Mouse (Mus musculus) neural tube, embryonic 11.5 days (tissue): ENCODE measurements around the gene Clec16a. TPM values are rescaled to one million over a fixed set of nuclear protein-coding genes. Genes with fewer than 3 reads are reported as not detected.

Experiments used
- ATAC-seq: fragments of 200-750 bp; cut with Nextera tagmentation; 2 replicates; pipeline ENCODE4 v1.8.0; 2017; ENCODE audit warnings: moderate number of reproducible peaks, mild to moderate bottlenecking, moderate TSS enrichment, moderate library complexity; ENCODE audit not compliant: insufficient read depth, low FRiP score, low TSS enrichment
- DNase-seq: peaks from one replicate; pipeline ENCODE4 v3.0.0-alpha.2; 2015; ENCODE audit warnings: low spot score
- H3K27ac ChIP-seq: fragments of 300-500 bp; sonication (generic); 2 replicates; pipeline ENCODE4 v1.5.1; 2014; ENCODE audit warnings: low read depth, mild to moderate bottlenecking, low read length
- H3K27me3 ChIP-seq: fragments of 300-500 bp; sonication (generic); 2 replicates; pipeline ENCODE4 v1.6.1; 2014; ENCODE audit warnings: mild to moderate bottlenecking, low read length, mixed read lengths; ENCODE audit not compliant: control insufficient read depth, insufficient read depth
- H3K36me3 ChIP-seq: fragments of 300-500 bp; sonication (generic); 2 replicates; pipeline ENCODE4 v1.6.1; 2014; ENCODE audit warnings: mild to moderate bottlenecking, low read length, moderate library complexity, mixed read lengths; ENCODE audit not compliant: control insufficient read depth, insufficient read depth
- H3K4me1 ChIP-seq: fragments of 300-500 bp; sonication (generic); 2 replicates; pipeline ENCODE4 v1.6.1; 2014; ENCODE audit warnings: low read length, mixed read lengths; ENCODE audit not compliant: control insufficient read depth, insufficient read depth
- H3K4me2 ChIP-seq: fragments of 300-500 bp; sonication (generic); 2 replicates; pipeline ENCODE4 v1.6.1; 2014; ENCODE audit warnings: low read depth, mild to moderate bottlenecking, moderate library complexity
- H3K4me3 ChIP-seq: fragments of 300-500 bp; sonication (generic); 2 replicates; pipeline ENCODE4 v1.5.1; 2014; ENCODE audit warnings: low read depth, low read length
- H3K9ac ChIP-seq: fragments of 300-500 bp; sonication (generic); 2 replicates; pipeline ENCODE4 v1.6.1; 2014; ENCODE audit warnings: mild to moderate bottlenecking, low read length
- H3K9me3 ChIP-seq: fragments of 300-500 bp; sonication (generic); 2 replicates; pipeline ENCODE4 v1.6.1; 2016; ENCODE audit warnings: low read length; ENCODE audit not compliant: control insufficient read depth
- WGBS: fragments of 180-500 bp; shearing (Covaris S2); extraction: QIAGEN DNeasy Blood & Tissue Kit; methylation state at CpG from one replicate; pipeline ENCODE4 v1.1.7; 2014; 5-methylcytosine and 5-hydroxymethylcytosine counted together
- polyA plus RNA-seq: library from polyadenylated mRNA; unstranded; fragments of >200 nt; fragmentation: Nextera tagmentation; extraction: Ambion mirVana; gene quantifications from 2 replicates; pipeline ENCODE4 v1.2.1, GENCODE M21; 2014

The Clec16a gene
- polyA plus RNA-seq, 1 experiment from 2014 or later: 44.0 TPM

GRCm38 (mm10) chr16:10527046-10527644, 18.0 kb upstream of the Clec16a start:
- DNase-seq: no peak
- H3K9ac ChIP-seq: no peak overlapping the region
- H3K4me2 ChIP-seq: no peak overlapping the region
- no peaks in the 10 kb centered on the region for H3K27me3 ChIP-seq
- WGBS: 87% methylated on average over 6 of the region's 6 CpGs
- no peaks in the 10 kb centered on the region for H3K9me3 ChIP-seq
- H3K4me1 ChIP-seq: no peaks in the 10 kb centered on the region
- no peak for ATAC-seq
- H3K4me3 ChIP-seq: no peak overlapping the region
- H3K36me3 ChIP-seq: no peaks in the 10 kb centered on the region
- no peak overlapping the region for H3K27ac ChIP-seq

DNA sequence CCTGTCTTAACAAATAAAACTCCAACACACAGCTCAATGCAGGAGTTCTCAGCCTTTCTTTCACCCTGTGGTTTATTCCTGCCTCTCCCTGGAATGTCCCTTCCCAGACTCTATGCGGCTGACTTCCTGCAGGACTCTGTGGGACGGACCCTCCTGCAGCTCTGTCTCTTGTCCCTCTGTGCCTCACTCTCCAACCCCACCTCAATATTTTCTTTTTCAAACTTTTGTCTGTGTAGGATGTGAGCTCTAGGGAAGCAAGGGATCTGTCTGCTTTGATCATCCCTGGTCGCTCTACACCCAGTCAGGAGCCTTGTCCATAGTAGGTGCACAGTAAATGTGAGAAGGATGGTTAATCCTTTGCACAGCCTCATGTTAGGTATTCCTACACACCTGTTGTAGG, 16.8 kb upstream of the Clec16a start:
- Histone ChIP-seq H3K9me3 (no peaks in the 10 kb centered on the region), H3K27me3 (no peaks in the 10 kb centered on the region), H3K4me2 (no peak overlapping the region), H3K9ac (no peak overlapping the region), H3K4me3 (no peak overlapping the region), H3K27ac (no peak overlapping the region), H3K4me1 (no peaks in the 10 kb centered on the region), H3K36me3 (no peaks in the 10 kb centered on the region)
- DNase-seq (no peak), ATAC-seq (no peak)
- WGBS: 81% methylated on average over 3 of the region's 3 CpGs

GRCm38 (mm10) chr16:10530179-10530578, 15.0 kb upstream of the Clec16a start:
- Histone ChIP-seq H3K27ac (no peak overlapping the region), H3K9ac (no peak overlapping the region), H3K9me3 (no peaks in the 10 kb centered on the region), H3K4me3 (no peak overlapping the region), H3K36me3 (no peaks in the 10 kb centered on the region), H3K4me1 (no peaks in the 10 kb centered on the region), H3K27me3 (no peaks in the 10 kb centered on the region), H3K4me2 (no peak overlapping the region)
- DNase-seq: no peak
- ATAC-seq: no peak
- WGBS: 95% methylated on average over 4 of the region's 4 CpGs

DNA sequence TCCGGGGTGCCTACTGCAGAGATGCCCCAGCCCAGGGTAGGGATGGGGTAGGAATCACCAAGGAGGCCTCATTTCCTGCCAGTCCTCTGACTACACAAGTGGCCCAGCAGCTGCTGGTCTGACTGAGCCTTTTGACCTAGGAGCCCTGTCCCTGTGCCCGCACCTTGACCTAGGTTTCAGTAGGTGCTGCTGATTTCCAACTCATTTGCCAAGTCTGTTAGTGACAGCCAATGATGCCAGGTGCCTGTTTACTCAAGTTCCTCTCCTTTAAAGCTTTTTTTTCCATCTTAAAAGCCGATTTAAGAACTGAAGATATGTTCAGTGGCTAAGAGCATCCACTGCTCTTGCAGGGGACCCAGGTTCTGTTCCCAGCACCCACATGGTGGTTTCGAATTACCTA, 11.4 kb upstream of the Clec16a start:
- no peak overlapping the region for H3K4me3 ChIP-seq
- H3K27me3 ChIP-seq: no peaks in the 10 kb centered on the region
- no peak overlapping the region for H3K4me2 ChIP-seq
- no peaks in the 10 kb centered on the region for H3K9me3 ChIP-seq
- no peak overlapping the region for H3K9ac ChIP-seq
- 91% methylated on average over 4 of the region's 4 CpGs for WGBS
- H3K36me3 ChIP-seq: no peaks in the 10 kb centered on the region
- H3K27ac ChIP-seq: no peak overlapping the region
- DNase-seq (no peak), ATAC-seq (no peak)
- H3K4me1 ChIP-seq: no peaks in the 10 kb centered on the region

GRCm38 (mm10) chr16:10534567-10534966, 10.6 kb upstream of the Clec16a start:
- H3K9ac ChIP-seq: no peak overlapping the region
- H3K27ac ChIP-seq: no peak overlapping the region
- no peaks in the 10 kb centered on the region for H3K36me3 ChIP-seq
- DNase-seq (no peak), ATAC-seq (no peak)
- H3K4me1 ChIP-seq: no peaks in the 10 kb centered on the region
- 91% methylated on average over 7 of the region's 7 CpGs for WGBS
- no peaks in the 10 kb centered on the region for H3K9me3 ChIP-seq
- no peak overlapping the region for H3K4me2 ChIP-seq
- H3K4me3 ChIP-seq: no peak overlapping the region
- H3K27me3 ChIP-seq: no peaks in the 10 kb centered on the region

DNA sequence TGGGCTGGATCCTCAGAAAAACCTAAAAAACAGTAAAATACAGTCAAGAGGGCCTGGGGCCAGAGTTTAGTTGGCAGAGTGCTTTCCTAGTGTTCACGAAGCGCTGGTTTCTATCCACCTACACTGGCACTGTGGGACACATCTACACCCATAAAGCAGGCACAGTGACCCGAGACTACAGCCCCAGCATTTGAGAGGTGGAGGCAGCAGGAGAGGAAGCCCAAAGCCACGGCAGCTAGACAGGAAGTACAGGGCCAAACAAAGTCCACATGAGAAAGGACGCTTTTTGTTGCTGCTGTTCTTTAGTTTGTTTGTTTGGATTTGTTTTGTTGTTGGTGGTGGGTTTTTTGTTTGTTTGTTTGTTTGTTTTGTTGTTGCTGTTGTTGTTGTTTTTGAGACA, 8.8 kb upstream of the Clec16a start:
- Histone ChIP-seq H3K9ac (no peak overlapping the region), H3K9me3 (no peaks in the 10 kb centered on the region), H3K4me2 (no peak overlapping the region), H3K4me3 (no peak overlapping the region), H3K36me3 (no peaks in the 10 kb centered on the region), H3K4me1 (peaks cover 10% of the 10 kb centered on the region), H3K27me3 (no peaks in the 10 kb centered on the region), H3K27ac (no peak overlapping the region)
- 84% methylated on average over 5 of the region's 5 CpGs for WGBS
- ATAC-seq: no peak
- DNase-seq: no peak

DNA sequence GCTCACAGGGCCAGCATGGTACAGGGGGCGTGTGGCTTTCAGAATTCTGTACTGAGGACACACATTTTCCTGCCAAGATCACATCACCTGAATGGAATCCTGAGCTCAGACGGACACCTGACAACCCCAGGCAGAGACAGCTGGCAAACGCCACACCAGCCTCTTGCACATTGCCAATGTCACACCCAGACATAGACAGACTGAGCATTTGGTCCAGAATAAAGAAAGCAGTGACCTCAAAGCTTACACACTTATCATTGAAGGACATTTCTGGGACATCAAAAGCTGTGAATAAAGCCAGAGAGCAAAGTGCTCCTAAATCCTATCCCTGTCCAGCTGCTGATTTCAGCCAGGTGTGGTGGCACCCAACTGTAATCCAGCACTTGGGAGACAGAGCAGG, 8.2 kb upstream of the Clec16a start:
- Histone ChIP-seq H3K4me3 (no peak overlapping the region), H3K9ac (no peak overlapping the region), H3K27ac (no peak overlapping the region), H3K9me3 (no peaks in the 10 kb centered on the region), H3K4me2 (no peak overlapping the region), H3K36me3 (no peaks in the 10 kb centered on the region), H3K27me3 (no peaks in the 10 kb centered on the region), H3K4me1 (peaks cover 15% of the 10 kb centered on the region)
- DNase-seq (no peak), ATAC-seq (no peak)
- 81% methylated on average over 3 of the region's 3 CpGs for WGBS

- Histone ChIP-seq H3K9ac (peak overlapping the region; percentile 92), H3K27me3 (no peaks in the 10 kb centered on the region), H3K27ac (no peak overlapping the region), H3K9me3 (no peaks in the 10 kb centered on the region), H3K4me1 (peaks cover 15% of the 10 kb centered on the region), H3K4me2 (peak overlapping the region; percentile 91), H3K4me3 (peak overlapping the region; percentile 87), H3K36me3 (no peaks in the 10 kb centered on the region)
- ATAC-seq: no peak
- no peak for DNase-seq
- WGBS: 75% methylated on average over 16 of the region's 16 CpGs
Observed at GRCm38 (mm10) chr16:10540763-10541597, 4.2 kb upstream of the Clec16a start.

DNA sequence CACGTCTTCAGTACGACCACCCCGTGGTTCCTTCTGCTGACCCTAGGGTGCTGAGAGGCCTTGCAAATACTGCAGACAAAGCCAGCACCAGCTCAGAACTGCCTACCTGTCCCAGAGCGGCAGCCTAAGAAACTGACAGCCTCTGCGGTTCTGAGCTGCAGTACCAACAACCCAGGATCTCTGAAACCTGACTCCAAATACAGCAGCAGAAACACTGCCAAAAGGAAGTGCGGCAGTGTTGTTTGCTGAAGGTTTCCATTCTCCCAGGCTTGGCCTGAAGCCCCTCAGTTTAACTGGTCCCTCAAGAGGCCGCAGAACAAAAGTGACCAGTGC, 3.6 kb upstream of the Clec16a start:
- no peaks in the 10 kb centered on the region for H3K9me3 ChIP-seq
- 43% methylated on average over 7 of the region's 7 CpGs for WGBS
- no peaks in the 10 kb centered on the region for H3K27me3 ChIP-seq
- DNase-seq: no peak
- peak overlapping the region; percentile 87 for H3K4me3 ChIP-seq
- H3K27ac ChIP-seq: no peak overlapping the region
- H3K9ac ChIP-seq: peak overlapping the region; percentile 92
- ATAC-seq: no peak
- peaks cover 21% of the 10 kb centered on the region for H3K4me1 ChIP-seq
- H3K36me3 ChIP-seq: no peaks in the 10 kb centered on the region
- H3K4me2 ChIP-seq: peak overlapping the region; percentile 91
